Mouse (Mus musculus): Measurements from ENCODE around the gene Psmb8.

Psmb8 gene

DNA sequence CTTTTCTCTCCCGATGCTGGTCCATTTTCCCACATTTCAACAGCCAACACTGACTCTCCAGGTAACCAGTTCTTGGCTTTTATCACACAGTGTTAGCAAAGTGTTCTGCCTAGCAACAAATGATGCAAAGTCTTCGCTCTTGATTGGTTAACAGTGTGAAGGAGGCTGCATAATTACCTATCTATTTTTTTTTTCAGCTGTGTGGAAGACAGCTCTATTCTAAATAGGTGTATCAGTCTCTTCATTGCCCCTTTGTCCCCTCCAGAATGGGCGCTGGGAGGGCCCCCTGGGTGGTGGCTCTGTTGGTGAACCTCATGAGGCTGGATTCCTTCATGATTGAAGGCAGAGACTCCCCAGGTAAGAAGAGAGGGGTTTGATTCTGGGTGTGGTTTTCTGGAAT, 41.2 kb downstream of the Psmb8 start, which contains the start of gene H2-Ob:
H2-Ob (plus strand) TSS at position 198 of the 400 bp plus-strand sequence.
- in situ Hi-C loops (cut with MboI, MseI) = loop anchor here (5.0 kb wide), 2 partner anchors 61 to 66 kb away; no protein-coding TSS in a partner anchor

DNA sequence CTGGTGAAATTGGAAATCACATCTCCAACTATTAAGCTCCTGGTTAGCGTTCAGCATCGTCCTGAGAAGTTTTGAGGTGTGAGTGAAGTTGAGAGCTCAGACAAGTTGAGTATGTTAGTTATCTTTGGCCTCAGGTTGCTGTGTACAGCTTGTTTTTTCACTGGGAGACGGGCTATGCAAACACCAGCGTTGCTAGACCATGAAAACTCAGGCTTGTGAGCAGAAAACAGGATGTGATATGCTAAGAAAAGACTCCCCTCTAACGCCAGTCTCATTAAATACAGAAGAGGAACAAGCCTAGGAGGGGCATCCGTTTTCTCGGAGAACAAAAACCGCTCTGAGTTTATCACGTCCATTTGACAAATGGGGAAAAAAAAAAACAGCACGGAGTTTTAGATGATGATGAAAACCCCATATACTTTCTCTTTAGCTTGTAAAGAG, 42.1 kb downstream of the Psmb8 start:
- in situ Hi-C loops (cut with MboI, MseI) = loop anchor here (5.0 to 10.0 kb wide), 4 partner anchors 38 to 115 kb away; partner anchors contain the start of gene Btnl2 (in 1 of the 2)

DNA sequence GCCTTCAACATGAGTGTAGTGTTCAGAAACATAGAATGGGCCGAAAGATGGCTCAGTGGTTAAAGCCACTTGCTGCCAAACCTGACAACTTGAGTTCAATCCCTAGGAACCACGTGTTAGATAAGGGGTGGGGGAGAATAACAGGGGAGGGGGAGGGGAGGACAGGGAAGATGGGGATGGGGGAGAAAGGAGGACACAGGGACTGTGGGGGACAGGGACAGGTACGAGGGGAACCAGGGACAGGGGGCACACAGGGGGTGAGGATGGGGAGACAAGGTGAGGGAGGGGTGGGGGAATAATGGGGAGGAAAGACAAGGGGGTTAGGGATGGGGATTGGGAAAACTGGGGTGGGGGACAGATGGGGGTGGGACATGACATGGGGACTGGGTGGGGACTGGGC, 42.8 kb downstream of the Psmb8 start:
- in situ Hi-C loops (cut with MboI, MseI) = loop anchor here in 1 of 2 experiments (5.0 to 10.0 kb wide), 2 partner anchors 37 to 114 kb away; partner anchors contain the start of gene Btnl2

DNA sequence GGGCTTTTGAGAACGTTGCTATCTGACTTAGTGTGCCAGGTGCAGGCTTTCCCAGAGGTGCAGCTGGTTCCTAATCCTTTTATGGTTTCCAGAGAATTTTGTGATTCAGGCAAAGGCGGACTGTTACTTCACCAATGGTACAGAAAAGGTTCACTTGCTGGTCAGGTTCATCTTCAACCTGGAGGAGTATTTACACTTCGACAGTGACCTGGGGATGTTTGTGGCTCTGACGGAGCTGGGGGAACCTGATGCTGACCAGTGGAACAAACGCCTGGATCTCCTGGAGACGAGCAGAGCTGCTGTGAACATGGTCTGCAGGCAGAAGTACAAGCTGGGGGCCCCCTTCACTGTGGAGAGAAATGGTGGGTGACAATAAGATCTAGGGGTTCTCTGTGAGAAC, 43.4 kb downstream of the Psmb8 start:
- in situ Hi-C loops (cut with MboI, MseI) = loop anchor here in 1 of 2 experiments (5.0 to 10.0 kb wide), 2 partner anchors 36 to 114 kb away; partner anchors contain the start of gene Btnl2

DNA sequence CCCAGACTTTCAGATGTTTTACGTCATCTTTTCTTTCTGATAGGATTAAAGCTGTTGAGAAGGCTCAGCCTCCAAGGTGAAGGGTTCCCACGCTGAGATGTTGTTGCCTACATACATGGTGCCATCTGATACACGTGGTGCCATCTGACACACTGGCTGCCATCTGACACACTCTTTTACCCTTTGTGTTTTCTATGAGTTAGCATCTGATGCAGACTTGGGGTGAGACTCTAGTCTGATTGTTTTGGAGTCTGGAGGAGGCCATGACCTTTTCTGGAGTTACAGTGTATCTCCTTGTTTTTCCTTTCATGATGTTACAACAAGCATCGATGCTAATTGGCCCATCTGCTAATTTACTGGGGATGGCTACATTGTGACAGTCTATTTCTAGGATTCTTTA, 47.1 kb downstream of the Psmb8 start:
- in situ Hi-C loops (cut with MboI, MseI) = loop anchor here (5.0 to 10.0 kb wide), 4 partner anchors 33 to 110 kb away; partner anchors contain the start of gene Btnl2 (in 2 of the 2)

DNA sequence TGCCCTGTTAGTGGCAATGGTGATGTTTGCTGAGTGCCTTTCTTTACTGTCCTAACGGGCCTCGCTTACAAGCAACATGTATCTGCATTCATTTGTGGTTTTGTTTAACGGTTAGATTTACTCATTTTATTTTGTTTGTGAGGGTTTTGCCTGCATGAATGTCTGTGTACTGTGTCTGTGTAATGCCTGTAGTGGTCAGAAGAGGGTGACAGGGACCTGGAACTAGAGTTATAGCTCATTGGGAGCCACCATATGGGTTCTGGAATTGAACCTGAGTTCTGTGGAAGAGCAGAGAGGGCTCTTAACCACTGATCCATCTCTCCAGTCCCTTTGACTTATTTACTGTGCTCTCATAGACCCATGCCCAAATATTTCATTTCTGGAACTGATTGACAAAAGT, 49.5 kb downstream of the Psmb8 start:
- in situ Hi-C loops (cut with MboI, MseI) = loop anchor here (5.0 to 10.0 kb wide), 3 partner anchors 65 to 108 kb away; partner anchors contain the start of gene Btnl2 (in 2 of the 2)

DNA sequence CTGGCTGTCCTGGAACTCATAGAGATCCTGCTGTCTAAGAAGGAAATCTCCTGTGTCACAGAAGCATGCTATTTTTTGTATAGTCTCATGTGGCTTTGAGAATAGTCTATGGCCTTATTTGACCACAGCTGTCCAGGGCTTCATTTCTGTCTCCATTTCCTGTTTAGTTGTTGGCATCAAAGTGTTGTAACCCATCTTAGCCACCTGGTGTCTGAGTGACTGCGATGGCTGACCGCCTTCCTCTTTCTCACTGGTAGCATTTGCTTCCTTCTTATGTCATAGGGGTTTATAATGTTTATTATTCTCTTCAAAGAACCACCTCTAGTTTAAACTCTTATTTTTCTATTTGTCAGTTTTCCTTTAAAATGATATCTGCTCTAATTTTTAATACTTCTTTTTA, 51.2 kb downstream of the Psmb8 start:
- in situ Hi-C loops (cut with MboI, MseI) = loop anchor here (5.0 to 10.0 kb wide), 3 partner anchors 64 to 106 kb away; partner anchors contain the start of gene Btnl2 (in 2 of the 2)

DNA sequence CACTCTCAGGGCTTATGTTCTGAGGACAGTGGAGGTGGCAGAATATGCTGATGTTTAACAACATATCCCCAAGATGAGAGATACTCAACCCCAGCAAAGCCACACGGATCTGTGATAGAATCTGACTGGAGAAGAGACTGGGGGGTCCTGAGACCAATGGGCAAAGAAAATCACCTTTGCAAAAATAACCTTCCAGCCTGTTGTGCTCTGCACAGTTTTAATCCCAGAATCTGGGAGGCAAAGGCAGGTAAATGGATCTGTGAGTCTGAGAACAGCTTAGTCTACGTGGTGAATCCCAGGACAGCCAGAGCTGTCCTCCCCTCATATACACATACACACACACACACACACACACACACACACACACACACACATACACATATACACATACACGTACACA, 51.8 kb downstream of the Psmb8 start:
- in situ Hi-C loops (cut with MboI, MseI) = loop anchor here (5.0 to 10.0 kb wide), 3 partner anchors 63 to 105 kb away; partner anchors contain the start of gene Btnl2 (in 2 of the 2)

DNA sequence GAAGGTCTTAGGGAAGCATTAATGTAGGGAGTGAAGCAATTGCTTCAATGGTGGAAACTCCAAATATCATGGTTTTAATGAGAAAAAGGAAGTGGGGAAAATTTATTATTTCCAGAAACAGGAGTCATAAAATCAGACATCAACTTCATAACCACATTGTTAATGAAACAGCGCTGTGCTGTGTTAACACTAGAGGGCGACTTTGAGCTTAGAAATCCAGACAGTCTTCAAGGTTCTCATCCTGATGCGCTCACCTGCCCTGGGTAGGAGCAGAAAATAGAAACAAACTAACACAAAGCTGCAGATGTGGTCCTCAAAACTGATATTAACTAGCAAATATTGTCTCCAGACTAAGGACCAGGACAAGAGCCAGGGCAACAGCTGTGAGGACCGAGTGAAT, 52.4 kb downstream of the Psmb8 start:
- in situ Hi-C loops (cut with MboI, MseI) = loop anchor here (5.0 to 10.0 kb wide), 3 partner anchors 62 to 105 kb away; partner anchors contain the start of gene Btnl2 (in 2 of the 2)

All from T-helper 17 cell (primary cell).